Mouse (Mus musculus) myocyte (in vitro differentiated cells): ENCODE results near the gene Ints5. TPM values are rescaled to one million over a fixed set of nuclear protein-coding genes. Genes with fewer than 3 reads are reported as not detected.
"Not testable (repeated sequence)": the region's sequence is repeated elsewhere in the genome, so short reads cannot be mapped to it uniquely, and the experiment has no call there.

Source experiments
- H3K27me3 ChIP-seq: one replicate; pipeline ENCODE4 v1.6.1; 2011; ENCODE audit not compliant: control insufficient read depth, insufficient read depth, insufficient read length
- H3K36me3 ChIP-seq: one replicate; pipeline ENCODE4 v1.6.1; 2011; ENCODE audit not compliant: control insufficient read depth, insufficient read depth
- H3K4me2 ChIP-seq: one replicate; pipeline ENCODE4 v1.6.1; 2011; ENCODE audit warnings: low read depth, control low read depth
- H3K4me3 ChIP-seq: one replicate; pipeline ENCODE4 v1.5.1; 2011; ENCODE audit warnings: mild to moderate bottlenecking, control low read depth, moderate library complexity
- H3K79me2 ChIP-seq: one replicate; pipeline ENCODE4 v1.6.1; 2011; ENCODE audit not compliant: control insufficient read depth, insufficient read depth
- H3ac ChIP-seq: one replicate; pipeline ENCODE4 v1.6.1; 2011; ENCODE audit not compliant: control insufficient read depth, insufficient read length
- CEBPB ChIP-seq: IDR thresholded peaks from 2 replicates; pipeline ENCODE4 v1.6.1; 2011; ENCODE audit warnings: mild to moderate bottlenecking, moderate library complexity; ENCODE audit not compliant: poor library complexity, insufficient read depth, severe bottlenecking
- E2F4 ChIP-seq: IDR thresholded peaks from one replicate; pipeline ENCODE4 v1.6.1; 2011; ENCODE audit warnings: mild to moderate bottlenecking, control low read depth, moderate library complexity; ENCODE audit not compliant: insufficient read depth
- MAX ChIP-seq: IDR thresholded peaks from one replicate; pipeline ENCODE4 v1.6.1; 2011; ENCODE audit warnings: low read depth, mild to moderate bottlenecking, control low read depth
- MYOD1 ChIP-seq, 3 experiments: IDR thresholded peaks; one replicate each; pipeline ENCODE4 v1.6.1; 2011; ENCODE audit warnings: control low read depth in 2 of 3, low read depth in 2 of 3, mild to moderate bottlenecking in 2 of 3, moderate library complexity in 1 of 3; ENCODE audit not compliant: insufficient read length in 2 of 3, control insufficient read depth in 1 of 3
- MYOG ChIP-seq, 3 experiments: IDR thresholded peaks; one replicate each; pipeline ENCODE4 v1.6.1; 2011; ENCODE audit warnings: control low read depth in 2 of 3, low read depth in 2 of 3, mild to moderate bottlenecking in 2 of 3; ENCODE audit not compliant: insufficient read length in 2 of 3, control insufficient read depth in 1 of 3, insufficient read depth in 1 of 3
- POLR2A ChIP-seq: IDR thresholded peaks from one replicate; pipeline ENCODE4 v1.6.1; 2011; ENCODE audit warnings: low read depth, mild to moderate bottlenecking, control low read depth, moderate library complexity; ENCODE audit not compliant: insufficient read length
- POLR2AphosphoS2 ChIP-seq: IDR thresholded peaks from one replicate; pipeline ENCODE4 v1.6.1; 2011; ENCODE audit warnings: low read depth, control low read depth; ENCODE audit not compliant: insufficient read length
- REST ChIP-seq: IDR thresholded peaks from one replicate; pipeline ENCODE4 v1.6.1; 2011; ENCODE audit warnings: mild to moderate bottlenecking, control low read depth, moderate library complexity; ENCODE audit not compliant: insufficient read depth, insufficient read length
- SRF ChIP-seq: IDR thresholded peaks from one replicate; pipeline ENCODE4 v1.6.1; 2011; ENCODE audit warnings: low read depth; ENCODE audit not compliant: control insufficient read depth, insufficient read length
- TCF12 ChIP-seq: IDR thresholded peaks from one replicate; pipeline ENCODE4 v1.6.1; 2011; ENCODE audit warnings: mild to moderate bottlenecking, control low read depth; ENCODE audit not compliant: poor library complexity, insufficient read depth, severe bottlenecking
- TCF3 ChIP-seq: IDR thresholded peaks from one replicate; pipeline ENCODE4 v1.6.1; 2011; ENCODE audit warnings: low read depth, control low read depth; ENCODE audit not compliant: insufficient read length
- USF1 ChIP-seq: IDR thresholded peaks from one replicate; pipeline ENCODE4 v1.6.1; 2011; ENCODE audit warnings: low read depth, mild to moderate bottlenecking, control low read depth, moderate library complexity
- polyA plus RNA-seq: library from polyadenylated mRNA; unstranded; fragments of >200 nt; fragmentation: generic; extraction: Trizol; gene quantifications from one replicate; pipeline ENCODE4 v1.2.1, GENCODE M21; 2012; ENCODE audit warnings: missing spikeins

The Ints5 gene
- polyA plus RNA-seq, 1 experiment: 23.2 TPM

DNA sequence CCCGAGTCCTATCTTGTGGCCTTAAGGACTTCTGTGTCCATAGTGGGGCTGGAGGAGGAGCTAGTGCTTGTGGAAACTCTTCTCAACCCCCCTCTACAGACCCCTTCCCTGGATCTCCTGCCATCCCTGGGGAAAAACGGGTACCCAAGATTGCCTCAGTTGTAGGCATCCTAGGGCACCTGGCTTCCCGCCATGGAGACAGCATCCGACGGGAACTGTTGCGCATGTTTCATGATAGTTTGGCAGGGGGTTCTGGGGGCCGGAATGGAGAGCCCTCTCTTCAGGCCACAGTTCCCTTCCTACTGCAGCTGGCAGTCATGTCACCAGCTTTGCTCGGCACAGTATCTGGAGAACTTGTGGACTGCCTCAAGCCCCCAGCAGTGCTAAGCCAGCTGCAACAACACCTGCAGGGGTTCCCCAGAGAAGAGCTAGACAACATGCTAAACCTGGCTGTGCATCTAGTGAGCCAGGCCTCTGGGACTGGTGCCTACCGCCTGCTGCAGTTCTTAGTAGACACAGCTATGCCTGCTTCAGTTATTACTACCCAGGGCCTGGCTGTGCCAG lies 2.7 kb downstream of the Ints5 start:
- Histone ChIP-seq H3ac (no peak overlapping the region), H3K27me3 (no peaks in the 10 kb centered on the region), H3K4me2 (no peak overlapping the region), H3K79me2 (peaks cover 54% of the 10 kb centered on the region), H3K36me3 (no peaks in the 10 kb centered on the region), H3K4me3 (no peak overlapping the region)
- TF ChIP-seq CEBPB: no peak
- no peak for TF ChIP-seq POLR2AphosphoS2
- TF ChIP-seq E2F4: no peak
- no peak for TF ChIP-seq POLR2A
- no peak for TF ChIP-seq TCF3
- no peak for TF ChIP-seq SRF
- no peak for TF ChIP-seq USF1
- no peak for TF ChIP-seq MYOG (IDR thresholded peaks at IDR 0.05; ENCODE audit: control insufficient read depth in 1 of 3, insufficient read depth in 1 of 3, insufficient read length in 2 of 3, low read depth in 2 of 3)
- no peak for TF ChIP-seq REST
- no peak for TF ChIP-seq MYOD1 (IDR thresholded peaks at IDR 0.05; ENCODE audit: control insufficient read depth in 1 of 3, insufficient read length in 2 of 3, low read depth in 2 of 3)
- no peak for TF ChIP-seq TCF12
- no peak for TF ChIP-seq MAX

DNA sequence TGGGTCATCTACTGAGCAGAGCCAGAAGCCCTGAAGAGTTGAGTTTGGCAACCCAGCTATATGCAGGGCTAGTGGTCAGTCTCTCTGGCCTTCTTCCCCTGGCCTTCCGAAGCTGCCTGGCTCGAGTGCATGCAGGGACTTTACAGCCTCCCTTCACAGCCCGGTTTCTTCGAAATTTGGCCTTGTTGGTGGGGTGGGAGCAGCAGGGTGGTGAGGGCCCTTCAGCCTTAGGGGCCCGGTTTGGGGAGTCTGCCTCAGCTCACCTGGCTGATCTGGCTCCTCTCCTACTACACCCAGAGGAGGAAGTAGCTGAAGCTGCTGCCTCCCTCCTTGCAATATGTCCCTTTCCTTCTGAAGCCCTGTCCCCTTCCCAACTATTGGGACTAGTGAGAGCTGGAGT lies 3.4 kb downstream of the Ints5 start:
- not testable (repeated sequence) for H3K4me2 ChIP-seq, H3K4me3 ChIP-seq, H3K27me3 ChIP-seq, H3ac ChIP-seq, H3K36me3 ChIP-seq
- H3K79me2 ChIP-seq: peaks cover 58% of the 10 kb centered on the region

GRCm38 (mm10) chr19:8897211-8897864 lies 4.5 kb downstream of the Ints5 start:
- not testable (repeated sequence) for H3K27me3 ChIP-seq, H3K36me3 ChIP-seq
- Histone ChIP-seq H3K4me3 (peak overlapping the region; percentile 86), H3K79me2 (peaks cover 69% of the 10 kb centered on the region), H3ac (peak overlapping the region; percentile 10), H3K4me2 (peak overlapping the region; percentile 100)

DNA sequence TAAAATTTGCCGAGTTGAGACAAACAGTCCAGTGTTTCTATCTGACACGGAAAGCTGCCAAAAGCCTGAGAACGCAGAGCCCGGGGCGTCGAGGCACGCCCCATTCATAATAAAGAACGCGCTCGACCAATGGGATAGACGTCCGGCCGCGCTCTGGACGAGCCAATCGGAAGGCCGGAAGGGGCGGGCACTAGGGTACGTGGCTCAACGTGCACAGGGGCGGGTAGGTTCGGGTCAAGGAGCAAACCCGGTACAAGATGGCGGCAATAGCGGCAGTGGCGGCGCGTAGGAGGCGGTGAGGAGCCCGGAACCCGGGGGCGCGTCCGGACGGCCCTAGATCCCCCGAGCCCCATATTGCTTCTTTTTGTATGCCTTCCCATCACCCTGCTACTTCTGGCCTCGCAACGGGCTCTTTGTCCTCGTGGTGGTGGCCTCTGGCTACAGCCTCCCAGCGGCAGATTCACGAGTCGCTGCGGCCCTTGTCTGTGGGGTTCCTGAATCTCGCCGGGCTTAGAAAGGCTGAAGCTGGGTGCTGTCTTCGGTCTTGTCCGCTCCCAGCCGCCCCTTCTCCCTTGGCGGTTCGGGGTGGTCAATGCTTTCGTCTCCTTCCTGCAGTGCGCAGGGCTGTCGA lies 5.2 kb downstream of the Ints5 start, which contains the start of gene Ganab:
Gene Ganab, plus strand, starts transcription at position 207 of the 631 bp plus-strand sequence.
- H3K27me3 ChIP-seq: no peaks in the 10 kb centered on the region
- H3ac ChIP-seq: peak within 1 kb of the TSS; percentile 10

GRCm38 (mm10) chr19:8898576-8898975 lies 5.8 kb downstream of the Ints5 start:
- H3ac ChIP-seq: peak overlapping the region; percentile 10
- TF ChIP-seq REST (no peak), POLR2A (no peak), USF1 (no peak), SRF (no peak), TCF3 (no peak), MAX (no peak), MYOG (IDR thresholded peaks at IDR 0.05; ENCODE audit: control insufficient read depth in 1 of 3, insufficient read depth in 1 of 3, insufficient read length in 2 of 3, low read depth in 2 of 3) (no peak), E2F4 (no peak), CEBPB (no peak), TCF12 (no peak), POLR2AphosphoS2 (no peak), MYOD1 (IDR thresholded peaks at IDR 0.05; ENCODE audit: control insufficient read depth in 1 of 3, insufficient read length in 2 of 3, low read depth in 2 of 3) (no peak)
- H3K79me2 ChIP-seq: peaks cover 64% of the 10 kb centered on the region
- H3K27me3 ChIP-seq: no peaks in the 10 kb centered on the region
- peak overlapping the region; percentile 92 for H3K4me2 ChIP-seq
- H3K36me3 ChIP-seq: peaks cover 17% of the 10 kb centered on the region
- peak overlapping the region; percentile 86 for H3K4me3 ChIP-seq

More for the DNA sequence above, 5.2 kb downstream of the Ints5 start, which contains the start of gene Ganab:
- Histone ChIP-seq H3K4me3 (peak within 1 kb of the TSS; percentile 86), H3K36me3 (peaks cover 11% of the 10 kb centered on the region), H3K79me2 (peaks cover 70% of the 10 kb centered on the region), H3K4me2 (peak within 1 kb of the TSS; percentile 100)
- TF ChIP-seq USF1 (no peak), MAX (no peak), E2F4 (no peak), CEBPB (no peak), SRF (no peak), POLR2AphosphoS2 (peak; percentile 100), REST (peak; percentile 53), MYOD1 (IDR thresholded peaks at IDR 0.05; ENCODE audit: control insufficient read depth in 1 of 3, insufficient read length in 2 of 3, low read depth in 2 of 3) (no peak), TCF12 (no peak), TCF3 (no peak), MYOG (IDR thresholded peaks at IDR 0.05; ENCODE audit: control insufficient read depth in 1 of 3, insufficient read depth in 1 of 3, insufficient read length in 2 of 3, low read depth in 2 of 3) (no peak), POLR2A (peak; percentile 93)
